Mouse (Mus musculus) heart, postnatal 0 days (tissue): ENCODE results near the gene Pou2f2.

Experiments
- CTCF ChIP-seq: IDR thresholded peaks from 2 replicates; pipeline ENCODE4 v1.5.1; 2016; ENCODE audit warnings: antibody characterized with exemption, control low read depth, low read depth
- EP300 ChIP-seq: IDR thresholded peaks from 2 replicates; pipeline ENCODE4 v1.6.1; 2016; ENCODE audit warnings: antibody characterized with exemption, low read depth

DNA sequence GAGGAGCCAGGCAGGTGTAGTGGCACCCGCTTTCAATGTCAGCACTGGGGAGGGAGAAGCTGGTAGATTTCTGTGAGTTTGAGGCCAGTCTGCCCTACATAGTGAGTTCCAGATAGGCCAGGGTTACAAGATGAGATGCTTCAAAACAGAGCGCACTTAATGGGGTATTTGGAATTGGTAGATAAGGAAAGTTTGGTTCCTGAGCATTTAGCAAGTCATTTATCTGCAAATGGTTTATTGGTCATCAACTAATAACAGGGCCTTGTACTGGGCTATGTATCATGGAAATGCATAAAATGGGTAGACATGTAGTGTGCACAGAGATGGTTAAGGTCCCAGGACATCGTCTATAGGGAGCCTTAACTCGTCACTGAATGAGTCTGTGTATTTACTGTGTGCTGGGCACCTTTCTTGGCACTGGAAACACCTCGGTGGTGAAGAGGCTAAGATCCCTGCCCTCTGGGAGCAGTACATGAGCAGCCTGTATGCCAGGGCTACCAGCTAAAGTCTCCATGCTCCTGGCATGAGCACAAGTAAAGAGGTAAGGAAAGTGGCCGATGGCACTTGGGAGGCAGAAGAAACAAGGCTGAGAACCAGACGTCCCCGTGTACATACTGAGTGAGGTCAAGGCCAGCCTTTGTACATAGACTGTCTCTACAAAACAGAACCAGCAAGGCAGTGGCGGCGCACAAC, 42.9 kb upstream of the Pou2f2 start:
- TF ChIP-seq CTCF (no peak), EP300 (no peak)
